Mouse (Mus musculus) liver, postnatal 0 days (tissue): ENCODE results near the gene Ttn.

Experiments used
- CTCF ChIP-seq: sonication (generic); IDR thresholded peaks from 2 replicates; pipeline ENCODE4 v1.5.1; 2016; ENCODE audit warnings: antibody characterized with exemption, low read depth
- EP300 ChIP-seq: IDR thresholded peaks from 2 replicates; pipeline ENCODE4 v1.6.1; 2016; ENCODE audit warnings: antibody characterized with exemption, low read depth, mild to moderate bottlenecking

GRCm38 (mm10) chr2:77003148-77003547 is 20.8 kb upstream of the Ttn start:
- TF ChIP-seq EP300: no peak
- TF ChIP-seq CTCF: no peak
